Mouse (Mus musculus) kidney, adult 11 months (tissue): ENCODE data around the gene Akap3.

Source experiments
- DNase-seq: peaks from one replicate; pipeline ENCODE4 v3.0.0; 2022

Gene Akap3

DNA sequence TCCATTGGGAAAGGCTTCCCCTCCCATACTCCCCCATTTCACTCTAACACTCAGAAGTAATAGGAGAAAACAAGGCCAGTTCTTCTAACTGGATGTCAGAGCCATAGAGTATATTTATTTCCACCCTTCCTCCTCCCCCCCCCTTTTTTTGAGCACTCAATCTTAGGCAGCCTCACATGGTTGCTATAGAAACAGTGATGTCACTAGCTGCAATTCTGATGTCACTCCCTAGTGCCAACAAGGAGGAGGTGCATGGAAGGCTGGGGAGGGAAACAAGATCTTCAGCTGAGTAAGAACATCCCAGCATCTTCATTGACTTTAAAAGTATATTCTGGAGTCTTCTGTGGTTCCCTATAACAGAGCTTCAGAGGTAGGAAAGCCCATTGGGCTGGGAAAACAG, at the start of gene Akap3:
Akap3 (plus strand) TSS at position 218 of the 400 bp plus-strand sequence.
- no peak for DNase-seq

DNA sequence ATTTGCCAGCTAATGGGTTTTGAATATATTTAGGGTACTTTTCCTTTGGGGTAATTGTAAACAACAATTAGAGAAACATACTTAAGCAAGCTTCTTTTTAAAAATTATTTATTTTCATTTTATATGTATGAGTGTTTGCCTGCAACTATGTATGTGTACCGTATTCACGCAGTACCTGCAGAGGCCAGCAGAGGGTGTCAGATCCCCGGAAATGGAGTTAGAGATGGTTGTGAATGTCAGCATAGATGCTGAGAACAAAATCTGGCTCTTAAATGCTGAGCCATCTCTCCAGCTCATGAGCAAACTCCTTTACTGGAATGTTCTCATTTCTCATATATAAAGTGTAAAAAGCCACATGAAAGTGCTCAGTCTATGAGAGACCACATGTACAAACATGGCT, 46.1 kb upstream of the Akap3 start:
- DNase-seq, result no peak

DNA sequence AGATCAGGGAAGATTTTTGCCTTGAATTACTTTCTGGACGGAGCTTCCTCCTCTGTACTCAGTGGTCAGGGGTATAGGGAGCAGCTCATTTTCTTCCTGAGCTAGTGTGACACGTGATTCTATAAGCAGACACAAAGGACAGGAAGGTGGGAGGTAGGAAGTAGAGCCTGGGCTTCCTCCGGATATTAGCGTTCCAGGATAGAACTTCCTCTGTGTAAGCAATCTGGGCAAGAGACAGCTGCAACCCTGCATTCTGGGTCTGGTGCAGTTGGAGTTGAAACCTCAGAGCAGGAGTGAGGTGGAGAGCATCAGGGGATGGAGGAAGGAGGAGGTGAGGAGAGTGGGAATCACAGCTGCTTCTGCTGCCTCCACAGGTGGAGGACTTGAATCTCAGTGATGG, 44.8 kb upstream of the Akap3 start:
- no peak for DNase-seq

DNA sequence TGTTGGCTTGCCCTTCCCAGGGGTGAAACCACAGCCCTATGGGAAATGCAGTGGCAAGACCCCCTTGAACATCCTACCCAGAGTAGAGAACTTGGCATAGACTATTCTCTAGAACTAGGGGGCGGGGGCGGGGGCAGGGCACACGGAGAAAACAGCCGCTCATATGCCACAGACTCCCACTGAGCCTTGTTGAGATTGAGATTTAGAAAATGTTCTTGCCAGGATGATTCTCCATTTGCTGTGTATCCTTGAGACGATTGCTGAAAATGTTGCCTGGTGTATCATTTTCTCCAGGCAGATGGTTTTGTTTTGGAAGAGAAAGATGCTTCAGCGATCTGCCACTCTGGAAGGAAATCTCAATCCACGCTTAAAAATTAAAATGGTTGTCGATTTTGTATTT, 44.3 kb upstream of the Akap3 start:
- no peak for DNase-seq

DNA sequence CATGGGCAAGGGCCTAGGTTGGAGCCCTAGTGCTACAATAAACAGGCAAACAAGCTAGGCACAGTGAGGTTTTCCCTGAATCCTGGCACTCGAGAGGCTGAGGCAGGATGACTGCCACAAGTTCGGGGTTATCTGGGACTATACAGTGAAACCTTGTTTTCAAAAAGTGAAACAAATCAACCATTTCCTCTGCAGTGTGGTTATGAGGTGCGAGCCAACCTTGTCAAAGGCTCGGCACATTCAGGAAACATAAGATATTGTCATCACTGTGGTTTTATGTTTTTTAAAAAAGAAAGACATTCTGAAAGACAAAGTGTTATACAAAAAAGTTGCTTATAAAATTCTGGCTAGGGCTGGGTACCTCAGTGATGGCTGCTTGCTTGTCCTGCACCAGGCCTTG, 41.4 kb upstream of the Akap3 start:
- DNase-seq, result no peak

DNA sequence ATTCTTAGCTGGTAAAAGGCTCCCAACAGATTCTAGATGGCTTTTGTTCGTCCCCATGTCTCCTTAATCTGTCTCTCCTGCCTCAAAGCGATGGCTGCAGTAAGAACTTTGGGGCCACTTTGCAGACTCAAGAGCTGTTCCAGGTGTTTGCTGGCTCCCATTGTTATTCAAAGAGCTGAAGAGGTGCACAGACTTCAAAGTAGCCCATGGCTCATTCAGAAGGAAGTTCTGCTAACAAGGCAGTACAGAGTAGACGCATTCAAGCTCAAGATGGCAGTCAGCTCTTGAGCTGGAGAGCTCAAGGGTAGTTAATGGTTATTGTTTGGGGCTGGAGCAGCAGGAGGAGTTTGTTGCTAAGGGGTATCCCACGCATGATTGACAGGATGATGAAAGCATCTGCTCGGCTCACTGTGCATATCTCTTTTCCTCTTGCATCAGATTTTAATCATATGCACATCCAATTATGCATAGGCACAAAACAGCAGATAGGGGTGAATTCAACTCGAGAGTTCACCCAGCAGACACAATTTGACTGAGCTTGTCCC, 37.6 kb upstream of the Akap3 start:
- no peak for DNase-seq

DNA sequence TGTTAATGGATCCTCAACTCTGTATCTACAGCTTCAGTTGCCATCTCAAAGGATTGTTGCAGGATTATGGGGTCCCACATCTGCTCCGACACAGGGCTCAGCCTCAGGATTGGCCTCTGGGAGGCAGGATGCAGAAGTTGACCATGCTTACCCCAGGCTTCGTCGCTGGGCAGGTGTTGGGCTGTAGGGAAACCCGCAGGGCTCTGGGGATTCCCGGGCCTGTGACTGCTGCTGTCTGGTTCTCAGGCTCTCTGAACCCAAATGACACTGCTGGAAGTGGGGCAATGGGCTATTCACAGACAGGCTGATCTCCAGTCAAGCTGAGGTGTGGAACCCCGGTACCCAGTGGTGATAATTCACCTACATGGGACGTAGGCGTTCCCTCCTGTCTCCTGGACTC, 36.6 kb upstream of the Akap3 start:
- DNase-seq, result no peak

DNA sequence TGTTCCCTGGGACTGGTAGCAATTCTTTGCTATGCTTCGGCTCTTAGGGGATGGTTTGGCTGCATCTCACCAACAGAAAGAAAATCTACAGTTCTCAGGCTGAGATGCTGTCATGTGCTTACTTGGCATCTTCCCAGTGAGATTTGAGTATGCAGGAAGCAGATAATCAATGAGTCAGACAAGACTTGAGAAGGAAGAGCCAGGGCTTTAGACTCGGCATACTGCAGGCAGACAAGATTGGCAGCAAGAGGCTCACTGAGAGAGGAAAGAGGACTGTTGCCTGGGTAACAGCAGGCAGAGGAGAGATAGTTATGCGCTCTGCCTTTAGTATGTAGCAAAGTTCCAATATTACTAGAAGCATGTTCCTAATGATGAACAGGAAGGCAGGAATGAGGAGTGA, 29.8 kb upstream of the Akap3 start:
- DNase-seq, result no peak

DNA sequence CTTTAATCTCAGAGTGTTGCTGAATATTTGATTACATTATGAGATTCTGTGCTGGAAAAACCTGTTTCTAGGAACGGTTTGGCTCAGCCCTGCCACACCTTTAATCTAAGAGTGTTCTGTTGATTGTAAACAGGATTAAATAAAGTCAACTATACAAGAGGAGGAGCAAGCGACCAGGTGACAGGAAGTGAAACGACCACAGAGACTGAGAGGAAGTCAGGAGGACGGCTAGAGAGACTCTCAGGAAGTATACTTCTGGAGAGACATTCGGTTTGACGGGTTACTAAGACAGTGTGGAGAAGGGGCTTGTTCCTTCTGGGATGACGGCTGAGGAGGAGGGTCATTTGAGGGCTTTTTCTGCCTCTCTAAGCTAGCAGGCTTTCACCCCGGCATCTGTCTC, 16.3 kb upstream of the Akap3 start:
- DNase-seq, result no peak

DNA sequence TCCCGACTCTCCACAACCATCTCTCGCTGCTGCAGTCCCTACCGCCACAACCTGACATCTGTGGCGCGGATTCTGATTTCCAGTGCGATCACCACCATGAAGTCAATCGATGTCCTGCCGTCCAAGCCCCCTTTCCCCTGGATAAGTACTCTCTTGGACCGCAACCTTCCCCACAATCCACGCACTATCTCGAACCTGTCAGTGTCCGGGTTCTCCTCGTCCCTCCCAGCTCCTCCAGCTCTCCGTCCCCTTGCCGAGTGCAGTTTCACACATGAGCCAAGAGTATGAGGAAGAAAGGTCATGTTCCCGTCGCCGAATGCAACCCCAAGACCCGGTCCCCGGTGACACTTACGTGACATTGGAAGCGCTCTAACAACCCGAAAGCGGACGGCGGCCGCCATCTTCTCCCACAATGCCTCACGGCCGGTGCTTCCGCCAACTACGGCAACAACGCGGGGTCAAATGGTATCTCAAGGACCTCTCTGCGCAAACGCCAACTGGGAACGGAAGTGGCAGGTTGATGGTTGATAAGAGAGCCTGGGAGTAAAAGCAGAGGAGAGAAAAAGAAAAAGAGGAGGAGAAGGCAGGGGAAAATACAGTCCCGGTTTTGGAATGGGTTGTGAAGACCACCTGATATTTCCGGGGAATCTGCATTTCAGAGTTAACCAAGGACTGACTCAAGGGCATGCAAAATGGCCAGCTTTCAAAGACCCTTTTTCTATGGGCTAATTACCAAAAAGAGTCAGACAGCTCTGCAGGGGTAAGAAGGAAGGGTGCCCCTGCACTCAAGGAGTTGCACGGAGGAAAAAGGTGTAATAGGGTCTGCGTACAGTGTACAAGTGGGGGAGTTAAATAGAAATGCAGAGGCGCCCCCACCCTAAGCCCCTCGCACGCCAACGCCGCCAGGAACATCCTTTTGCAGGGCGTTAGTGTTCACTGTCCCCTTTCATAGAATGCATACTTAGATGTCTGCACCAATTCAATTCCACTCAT, 3.9 kb upstream of the Akap3 start, which contains the start of gene Ndufa9:
Ndufa9 (minus strand) TSS at position 425 of the 993 bp plus-strand sequence.
- DNase-seq, result peak; percentile 92

DNA sequence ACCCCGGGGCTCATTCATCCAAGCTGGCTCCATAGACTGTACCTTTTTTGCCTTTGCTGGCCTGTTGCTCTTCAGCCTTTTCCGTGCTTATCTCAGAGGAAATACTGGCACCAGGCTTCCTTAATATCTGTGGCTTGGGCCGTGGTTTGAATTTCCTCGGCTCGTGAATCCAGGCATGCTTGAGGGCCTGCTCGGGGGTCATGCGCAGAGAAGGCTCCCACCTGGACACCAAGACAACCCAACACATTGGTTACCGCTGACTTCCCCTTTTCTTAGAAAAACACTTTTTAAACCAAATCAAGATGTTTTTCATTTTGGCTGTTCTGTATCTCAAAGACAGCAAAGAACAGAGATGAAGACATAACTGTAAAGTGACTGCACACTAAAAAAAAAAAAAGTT, 24.2 kb downstream of the Akap3 start:
- no peak for DNase-seq

DNA sequence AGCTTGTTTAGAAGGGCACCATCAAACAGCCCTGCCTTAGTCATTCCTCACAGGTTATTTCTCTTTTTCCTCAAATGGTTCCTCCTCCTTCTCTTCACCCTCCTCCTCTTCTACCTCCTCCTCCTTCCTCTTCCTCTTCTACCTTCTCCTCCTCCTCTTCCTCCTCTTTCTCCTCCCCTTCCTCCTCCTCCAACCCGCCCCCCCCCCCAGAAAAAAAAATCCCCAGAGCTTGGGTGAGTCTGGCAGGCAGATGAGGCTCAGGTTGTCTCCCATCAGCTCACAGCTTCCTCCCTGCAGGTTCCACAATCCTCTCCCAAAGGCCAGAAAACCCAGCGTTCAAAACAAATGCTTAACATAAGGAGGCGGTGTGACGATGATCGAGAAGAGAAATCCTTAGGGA, 54.5 kb downstream of the Akap3 start:
- no peak for DNase-seq

DNA sequence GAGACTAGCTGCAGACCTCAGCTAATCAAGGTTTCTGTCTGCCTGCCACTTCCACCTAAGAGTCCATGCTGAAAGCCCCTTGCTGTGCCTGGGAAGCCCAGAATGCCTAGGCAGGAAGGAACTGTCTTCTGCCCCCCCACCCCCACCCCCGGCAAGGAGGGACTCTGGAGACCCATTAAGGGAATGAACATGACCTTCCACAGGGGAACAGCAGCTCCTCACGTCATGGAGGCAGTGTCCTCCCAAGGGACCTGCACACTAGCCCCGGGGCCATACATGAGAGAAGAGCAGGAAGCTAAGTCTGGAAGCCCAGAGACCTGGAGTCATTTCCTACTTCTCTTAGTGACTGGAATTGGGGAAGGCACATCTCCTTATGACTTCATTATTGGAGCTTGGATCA, 55.0 kb downstream of the Akap3 start:
- no peak for DNase-seq

DNA sequence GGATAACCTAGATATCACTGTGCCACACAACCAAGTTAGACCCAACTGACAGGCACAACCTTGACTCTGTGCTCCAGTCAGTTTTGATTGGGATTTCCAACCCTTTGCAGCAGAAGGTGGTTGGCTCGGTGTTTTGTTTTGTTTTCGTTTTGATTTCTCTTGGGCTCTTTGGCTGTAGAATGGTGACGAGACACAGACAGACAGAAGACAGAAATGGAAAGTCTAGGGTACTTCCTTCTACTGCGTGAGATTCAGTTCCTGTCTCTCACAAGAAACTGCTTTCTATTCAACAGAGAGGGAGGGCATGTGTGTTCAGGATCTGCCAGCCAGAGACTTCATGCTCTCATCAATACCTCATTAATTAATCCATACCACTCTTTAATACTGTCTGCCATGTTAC, 57.8 kb downstream of the Akap3 start:
- DNase-seq, result no peak

DNA sequence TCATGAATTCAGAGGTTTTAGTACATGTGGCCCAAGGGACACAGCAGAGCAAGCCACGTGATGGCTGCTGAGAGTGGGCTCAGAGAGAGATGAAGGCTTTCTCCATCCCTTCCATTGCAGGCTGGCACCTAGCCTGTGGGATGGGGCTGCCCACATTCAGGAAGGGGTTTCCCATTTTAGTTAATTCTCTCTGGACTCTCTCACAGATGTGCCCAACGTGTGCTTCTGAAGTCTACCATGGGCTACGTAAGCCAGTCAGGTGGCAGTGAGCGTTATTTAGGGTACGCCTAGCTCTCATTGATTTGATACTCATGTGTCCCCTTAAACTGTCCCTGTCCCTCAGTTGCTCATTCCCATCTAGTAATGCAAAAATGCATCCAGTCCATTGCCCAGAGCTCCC, 62.0 kb downstream of the Akap3 start:
- DNase-seq, result no peak

DNA sequence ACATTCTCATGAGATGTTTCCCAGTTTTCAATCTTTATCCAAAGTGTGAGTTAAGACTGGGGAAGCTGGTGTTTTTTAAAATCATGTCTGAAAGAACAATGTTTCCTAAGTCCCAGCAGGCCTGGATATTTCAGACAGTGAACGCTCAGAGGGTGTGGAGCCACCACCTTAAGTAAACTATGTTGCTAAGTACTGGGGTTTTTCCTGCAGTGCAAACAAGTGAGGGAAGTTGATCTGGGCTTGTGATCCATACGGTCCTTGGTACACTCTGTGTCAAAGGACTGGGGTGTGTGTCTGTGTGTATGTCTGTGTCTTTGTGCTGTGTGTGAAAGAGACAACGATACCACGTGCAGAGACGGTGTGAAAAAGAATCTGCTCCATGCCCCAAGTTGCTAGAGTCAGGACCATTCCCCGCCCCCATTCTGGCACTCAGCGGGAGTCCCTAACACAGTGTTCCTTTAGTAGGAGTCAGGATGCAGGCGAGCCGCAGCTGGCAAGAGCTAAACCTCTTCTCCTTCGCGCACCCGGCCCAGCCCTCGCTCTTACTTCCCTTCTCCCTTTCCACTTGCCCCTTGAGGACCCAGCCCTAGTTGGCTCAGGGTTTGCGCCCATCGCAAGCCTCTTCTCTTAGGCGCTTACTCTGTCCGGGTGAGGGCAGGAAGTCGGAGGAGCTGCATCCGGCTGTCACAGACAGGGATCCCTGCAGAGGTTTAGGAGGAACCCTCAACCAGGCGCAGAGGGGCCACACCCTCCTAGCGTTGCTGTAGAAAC, 68.4 kb downstream of the Akap3 start, which contains the start of gene Dyrk4:
Dyrk4 (minus strand) TSS at position 729 of the 771 bp plus-strand sequence.
- no peak for DNase-seq
